Mouse (Mus musculus) liver, embryonic 15.5 days (tissue): Measurements from ENCODE around the gene G430095P16Rik. TPM values are rescaled to one million over a fixed set of nuclear protein-coding genes. Genes with fewer than 3 reads are reported as not detected.

Experiments
- ATAC-seq: fragments of 200-750 bp; cut with Nextera tagmentation; 2 replicates; pipeline ENCODE4 v1.8.0; 2017; ENCODE audit warnings: moderate number of reproducible peaks, mild to moderate bottlenecking, moderate library complexity; ENCODE audit not compliant: insufficient read depth
- H3K27ac ChIP-seq: fragments of 300-500 bp; sonication (generic); replicated peaks from 2 replicates; pipeline ENCODE4 v1.5.1; 2015; ENCODE audit warnings: mild to moderate bottlenecking, inconsistent platforms
- H3K27me3 ChIP-seq: fragments of 300-500 bp; sonication (generic); 2 replicates; pipeline ENCODE4 v1.6.1; 2015; ENCODE audit warnings: mild to moderate bottlenecking, inconsistent platforms
- H3K36me3 ChIP-seq: fragments of 300-500 bp; sonication (generic); replicated peaks from 2 replicates; pipeline ENCODE4 v1.6.1; 2015; ENCODE audit warnings: moderate library complexity, mild to moderate bottlenecking, inconsistent platforms
- H3K4me1 ChIP-seq: fragments of 300-500 bp; sonication (generic); replicated peaks from 2 replicates; pipeline ENCODE4 v1.6.1; 2015; ENCODE audit warnings: inconsistent platforms
- H3K4me2 ChIP-seq: fragments of 300-500 bp; sonication (generic); 2 replicates; pipeline ENCODE4 v1.6.1; 2015; ENCODE audit warnings: moderate library complexity, mild to moderate bottlenecking, inconsistent platforms
- H3K4me3 ChIP-seq: fragments of 300-500 bp; sonication (generic); replicated peaks from 2 replicates; pipeline ENCODE4 v1.5.1; 2015; ENCODE audit warnings: mild to moderate bottlenecking, inconsistent platforms
- H3K9ac ChIP-seq: fragments of 300-500 bp; sonication (generic); 2 replicates; pipeline ENCODE4 v1.6.1; 2015; ENCODE audit warnings: moderate library complexity, mild to moderate bottlenecking, inconsistent platforms
- H3K9me3 ChIP-seq: fragments of 300-500 bp; sonication (generic); replicated peaks from 2 replicates; pipeline ENCODE4 v1.6.1; 2016; ENCODE audit warnings: inconsistent platforms
- WGBS: fragments of 180-500 bp; shearing (Covaris S2); methylation state at CpG from one replicate; pipeline ENCODE4 v1.1.7; 2015; ENCODE audit warnings: mixed read lengths; ENCODE audit not compliant: insufficient replicate concordance; 5-methylcytosine and 5-hydroxymethylcytosine counted together
- polyA plus RNA-seq: library from polyadenylated mRNA; unstranded; fragments of >200 nt; fragmentation: Nextera tagmentation; extraction: Ambion mirVana; gene quantifications from 2 replicates; pipeline ENCODE4 v1.2.1, GENCODE M21; 2015

G430095P16Rik gene
- polyA plus RNA-seq, 1 experiment from 2014 or later, result 8.1 TPM

DNA sequence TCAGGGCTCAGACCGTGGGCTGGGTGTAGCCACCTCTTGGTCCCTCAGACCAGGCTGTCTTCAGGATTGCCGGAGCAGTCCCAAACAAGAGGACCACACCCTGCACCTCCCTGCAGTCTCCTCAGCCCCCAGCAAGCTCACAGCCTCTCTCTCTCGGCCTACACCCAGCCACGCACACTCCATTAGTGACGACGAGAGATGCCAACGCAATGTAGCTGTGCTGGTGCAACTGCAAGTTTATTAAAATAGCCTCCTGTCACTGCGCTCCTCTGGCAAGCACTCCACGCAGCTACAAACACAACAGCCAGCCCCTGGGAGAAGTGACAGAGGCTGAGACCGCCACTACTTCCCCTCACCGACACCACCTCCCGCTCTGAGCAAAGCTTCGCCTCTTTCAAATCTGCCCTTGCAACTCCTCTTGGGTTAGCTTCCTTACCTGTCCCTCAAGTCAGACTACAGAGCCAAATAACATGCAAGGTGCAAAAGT lies 52.3 kb downstream of the G430095P16Rik start:
- Histone ChIP-seq H3K9me3 (no peaks in the 10 kb centered on the region), H3K4me3 (no peak overlapping the region), H3K4me2 (no peak overlapping the region), H3K27me3 (peaks cover 99% of the 10 kb centered on the region), H3K36me3 (no peaks in the 10 kb centered on the region), H3K27ac (no peak overlapping the region), H3K4me1 (peaks cover 29% of the 10 kb centered on the region), H3K9ac (no peak overlapping the region)
- WGBS, result 10% methylated on average over 13 of the region's 13 CpGs
- no peak for ATAC-seq

DNA sequence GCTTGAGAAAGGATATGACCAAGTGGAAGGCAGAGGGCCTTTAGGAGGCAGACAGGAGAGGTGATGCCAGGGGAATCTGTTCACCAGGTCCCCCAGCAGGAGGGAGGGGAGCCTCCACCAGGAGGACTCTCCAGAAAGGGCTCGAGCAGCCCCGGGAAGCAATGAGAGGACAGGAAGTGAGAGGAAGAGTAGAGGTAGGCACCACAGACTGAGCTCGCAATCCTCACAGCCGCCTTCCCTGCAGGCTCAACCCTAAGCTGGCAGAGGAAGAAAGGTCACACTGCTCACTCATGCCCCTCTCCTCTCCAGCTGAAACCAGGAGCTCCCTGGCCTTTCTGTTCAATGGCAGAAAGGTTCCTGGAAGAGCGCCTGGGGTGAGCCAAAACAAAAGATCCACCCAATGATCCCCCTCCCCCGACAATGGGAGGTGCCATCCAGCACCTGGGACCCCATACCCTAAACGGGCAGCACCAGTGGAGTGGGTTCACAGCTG lies 52.9 kb downstream of the G430095P16Rik start:
- WGBS, result 25% methylated on average over 7 of the region's 7 CpGs
- Histone ChIP-seq H3K4me2 (no peak overlapping the region), H3K9ac (no peak overlapping the region), H3K4me1 (peaks cover 29% of the 10 kb centered on the region), H3K27me3 (peaks cover 100% of the 10 kb centered on the region), H3K9me3 (no peaks in the 10 kb centered on the region), H3K36me3 (no peaks in the 10 kb centered on the region), H3K27ac (no peak overlapping the region), H3K4me3 (no peak overlapping the region)
- no peak for ATAC-seq

Other genes starting within 250 kb of the G430095P16Rik start
- gene Ier2, start 60.2 kb upstream of the G430095P16Rik start, polyA plus RNA-seq, result 22.8 and 23.1 TPM in 2 replicates
- gene Trmt1, start 36.7 kb upstream of the G430095P16Rik start, polyA plus RNA-seq, result 27.9 and 36.1 TPM in 2 replicates
- gene Nacc1, start 35.1 kb upstream of the G430095P16Rik start, polyA plus RNA-seq, result 6.2 and 7.2 TPM in 2 replicates
- gene Lyl1, start 21.6 kb upstream of the G430095P16Rik start, polyA plus RNA-seq, result 55.3 and 58.3 TPM in 2 replicates
- gene Nfix, start 77.3 kb downstream of the G430095P16Rik start, polyA plus RNA-seq, result 2.1 and 2.8 TPM in 2 replicates
- 2.9 and 3.4 TPM in 2 replicates for gene Dand5, start 99.8 kb downstream of the G430095P16Rik start, polyA plus RNA-seq
- 42.4 and 44.9 TPM in 2 replicates for gene Gadd45gip1, start 108.5 kb downstream of the G430095P16Rik start, polyA plus RNA-seq
- gene Rad23a, start 117.7 kb downstream of the G430095P16Rik start, polyA plus RNA-seq, result 293 and 323 TPM in 2 replicates
- gene Calr, start 123.9 kb downstream of the G430095P16Rik start, polyA plus RNA-seq, result 471 and 504 TPM in 2 replicates
- gene Farsa, start 134.0 kb downstream of the G430095P16Rik start, polyA plus RNA-seq, result 58.8 and 61.9 TPM in 2 replicates
- 50.1 and 55.0 TPM in 2 replicates for gene Syce2, start 149.1 kb downstream of the G430095P16Rik start, polyA plus RNA-seq
- 55.1 and 67.9 TPM in 2 replicates for gene Gcdh, start 170.9 kb downstream of the G430095P16Rik start, polyA plus RNA-seq
- gene Klf1, start 178.9 kb downstream of the G430095P16Rik start, polyA plus RNA-seq, result 443 and 534 TPM in 2 replicates
- 11.4 and 12.7 TPM in 2 replicates for gene Dnase2a, start 185.6 kb downstream of the G430095P16Rik start, polyA plus RNA-seq
- gene Mast1, start 214.4 kb downstream of the G430095P16Rik start, polyA plus RNA-seq, result 0.06 and 0.23 TPM in 2 replicates
- 0.18 and 0.40 TPM in 2 replicates for gene Rtbdn, start 224.0 kb downstream of the G430095P16Rik start, polyA plus RNA-seq
- gene Gm49661, start 246.4 kb downstream of the G430095P16Rik start, polyA plus RNA-seq, result not detected in 2 replicates
- gene Prdx2, start 246.6 kb downstream of the G430095P16Rik start, polyA plus RNA-seq, result 1,960 and 2,082 TPM in 2 replicates
- gene Rnaseh2a, start 246.8 kb downstream of the G430095P16Rik start, polyA plus RNA-seq, result 101 TPM in 2 replicates